Mouse (Mus musculus): ENCODE measurements around the gene Ccdc61. TPM values are rescaled to one million over a fixed set of nuclear protein-coding genes. Genes with fewer than 3 reads are reported as not detected.
A peak's percentile ranks its signal among the peaks of the same experiment; 100 is the strongest.

Ccdc61 gene
- polyA plus RNA-seq, 1 experiment from 2014 or later: 17.6 TPM

GRCm38 (mm10) chr7:18886963-18887362 lies 23.3 kb downstream of the Ccdc61 start:
- H3K36me3 ChIP-seq (ENCODE audit: insufficient read depth, low read length): no peaks in the 10 kb centered on the region
- no peaks in the 10 kb centered on the region for H3K9me3 ChIP-seq (ENCODE audit: low read length)
- H3K27ac ChIP-seq (ENCODE audit: low read length): no peak overlapping the region
- DNase-seq (ENCODE audit: low spot score) (no peak), ATAC-seq (no peak)
- TF ChIP-seq EP300 (IDR thresholded peaks at IDR 0.05): no peak
- TF ChIP-seq CTCF (IDR thresholded peaks at IDR 0.05): no peak
- H3K4me1 ChIP-seq (ENCODE audit: insufficient read depth, low read depth, low read length): no peaks in the 10 kb centered on the region
- no peaks in the 10 kb centered on the region for H3K27me3 ChIP-seq (replicated peaks; ENCODE audit: insufficient read depth, low read length)
- no peak overlapping the region for H3K4me3 ChIP-seq (ENCODE audit: low read depth, low read length)
- WGBS: 86% methylated on average over 1 of the region's 1 CpGs
- H3K9ac ChIP-seq (replicated peaks; ENCODE audit: low read depth): no peak overlapping the region
- no peak overlapping the region for H3K4me2 ChIP-seq (replicated peaks; ENCODE audit: low read depth, low read length)

GRCm38 (mm10) chr7:18884745-18885422 lies 25.3 kb downstream of the Ccdc61 start:
- WGBS: 34% methylated on average over 13 of the region's 13 CpGs
- ATAC-seq: peak; percentile 44
- H3K36me3 ChIP-seq (ENCODE audit: insufficient read depth, low read length): no peaks in the 10 kb centered on the region
- no peaks in the 10 kb centered on the region for H3K9me3 ChIP-seq (ENCODE audit: low read length)
- H3K4me3 ChIP-seq (ENCODE audit: low read depth, low read length): no peak overlapping the region
- no peak overlapping the region for H3K9ac ChIP-seq (replicated peaks; ENCODE audit: low read depth)
- H3K27me3 ChIP-seq (replicated peaks; ENCODE audit: insufficient read depth, low read length): no peaks in the 10 kb centered on the region
- no peak for DNase-seq (ENCODE audit: low spot score)
- H3K4me1 ChIP-seq (ENCODE audit: insufficient read depth, low read depth, low read length): no peaks in the 10 kb centered on the region
- 0 out of 2 replicates have a peak overlapping the region, but pooled peaks have one; percentile 1 for H3K4me2 ChIP-seq (replicated peaks; ENCODE audit: low read depth, low read length)
- no peak for TF ChIP-seq CTCF (IDR thresholded peaks at IDR 0.05)
- peak overlapping the region; percentile 43 for H3K27ac ChIP-seq (ENCODE audit: low read length)

GRCm38 (mm10) chr7:18883991-18884744 lies 26.0 kb downstream of the Ccdc61 start:
- Histone ChIP-seq H3K4me3 (ENCODE audit: low read depth, low read length) (no peak overlapping the region), H3K9me3 (ENCODE audit: low read length) (no peaks in the 10 kb centered on the region), H3K27me3 (replicated peaks; ENCODE audit: insufficient read depth, low read length) (no peaks in the 10 kb centered on the region), H3K36me3 (ENCODE audit: insufficient read depth, low read length) (no peaks in the 10 kb centered on the region), H3K4me1 (ENCODE audit: insufficient read depth, low read depth, low read length) (no peaks in the 10 kb centered on the region), H3K9ac (replicated peaks; ENCODE audit: low read depth) (no peak overlapping the region), H3K4me2 (replicated peaks; ENCODE audit: low read depth, low read length) (0 out of 2 replicates have a peak overlapping the region, but pooled peaks have one; percentile 1), H3K27ac (ENCODE audit: low read length) (peak overlapping the region; percentile 43)
- TF ChIP-seq CTCF (IDR thresholded peaks at IDR 0.05) (no peak), EP300 (IDR thresholded peaks at IDR 0.05) (peak; percentile 52; the same call in 1 of the 2 replicates)
- WGBS: 28% methylated on average over 9 of the region's 9 CpGs
- peak; percentile 75 for DNase-seq (ENCODE audit: low spot score)
- peak; percentile 90 for ATAC-seq

GRCm38 (mm10) chr7:18878691-18879090 lies 31.5 kb downstream of the Ccdc61 start:
- ATAC-seq (no peak), DNase-seq (ENCODE audit: low spot score) (no peak)
- H3K9ac ChIP-seq (replicated peaks; ENCODE audit: low read depth): no peak overlapping the region
- WGBS: 33% methylated on average over 7 of the region's 7 CpGs
- no peaks in the 10 kb centered on the region for H3K27me3 ChIP-seq (replicated peaks; ENCODE audit: insufficient read depth, low read length)
- H3K36me3 ChIP-seq (ENCODE audit: insufficient read depth, low read length): no peaks in the 10 kb centered on the region
- no peaks in the 10 kb centered on the region for H3K4me1 ChIP-seq (ENCODE audit: insufficient read depth, low read depth, low read length)
- TF ChIP-seq CTCF (IDR thresholded peaks at IDR 0.05): no peak
- TF ChIP-seq EP300 (IDR thresholded peaks at IDR 0.05): no peak
- no peak overlapping the region for H3K27ac ChIP-seq (ENCODE audit: low read length)
- H3K4me2 ChIP-seq (replicated peaks; ENCODE audit: low read depth, low read length): no peak overlapping the region
- H3K4me3 ChIP-seq (ENCODE audit: low read depth, low read length): no peak overlapping the region
- H3K9me3 ChIP-seq (ENCODE audit: low read length): no peaks in the 10 kb centered on the region

GRCm38 (mm10) chr7:18875372-18875771 lies 34.8 kb downstream of the Ccdc61 start:
- peak; percentile 27 for DNase-seq (ENCODE audit: low spot score)
- no peaks in the 10 kb centered on the region for H3K27me3 ChIP-seq (replicated peaks; ENCODE audit: insufficient read depth, low read length)
- no peaks in the 10 kb centered on the region for H3K4me1 ChIP-seq (ENCODE audit: insufficient read depth, low read depth, low read length)
- no peaks in the 10 kb centered on the region for H3K36me3 ChIP-seq (ENCODE audit: insufficient read depth, low read length)
- no peak overlapping the region for H3K27ac ChIP-seq (ENCODE audit: low read length)
- H3K4me2 ChIP-seq (replicated peaks; ENCODE audit: low read depth, low read length): no peak overlapping the region
- no peak for ATAC-seq
- no peak overlapping the region for H3K4me3 ChIP-seq (ENCODE audit: low read depth, low read length)
- no peak overlapping the region for H3K9ac ChIP-seq (replicated peaks; ENCODE audit: low read depth)
- H3K9me3 ChIP-seq (ENCODE audit: low read length): no peaks in the 10 kb centered on the region
- no peak for TF ChIP-seq EP300 (IDR thresholded peaks at IDR 0.05)
- peak; percentile 14; the same call in 1 of the 2 replicates for TF ChIP-seq CTCF (IDR thresholded peaks at IDR 0.05)
- WGBS: 48% methylated on average over 5 of the region's 5 CpGs

- peak; percentile 90 for DNase-seq (ENCODE audit: low spot score)
- Histone ChIP-seq H3K9ac (replicated peaks; ENCODE audit: low read depth) (no peak overlapping the region), H3K9me3 (ENCODE audit: low read length) (no peaks in the 10 kb centered on the region), H3K27ac (ENCODE audit: low read length) (no peak overlapping the region), H3K36me3 (ENCODE audit: insufficient read depth, low read length) (no peaks in the 10 kb centered on the region), H3K4me2 (replicated peaks; ENCODE audit: low read depth, low read length) (peak overlapping the region; percentile 64), H3K4me3 (ENCODE audit: low read depth, low read length) (peak overlapping the region; percentile 32; the same call in 1 of the 2 replicates), H3K4me1 (ENCODE audit: insufficient read depth, low read depth, low read length) (no peaks in the 10 kb centered on the region), H3K27me3 (replicated peaks; ENCODE audit: insufficient read depth, low read length) (no peaks in the 10 kb centered on the region)
- TF ChIP-seq CTCF (IDR thresholded peaks at IDR 0.05) (peak; percentile 93), EP300 (IDR thresholded peaks at IDR 0.05) (no peak)
- WGBS: 0% methylated on average over 10 of the region's 10 CpGs
- ATAC-seq: peak; percentile 82
Measured at GRCm38 (mm10) chr7:18873253-18873652, 37.0 kb downstream of the Ccdc61 start.

Data from lung, postnatal 0 days (tissue).